Mouse (Mus musculus): ENCODE results near the gene Gm38431.

- TF ChIP-seq CTCF (IDR thresholded peaks at IDR 0.05), result no peak
- TF ChIP-seq POLR2A (IDR thresholded peaks at IDR 0.05; ENCODE audit: insufficient read depth, low read depth, low read length), result no peak
- no peak for TF ChIP-seq EP300 (IDR thresholded peaks at IDR 0.05; ENCODE audit: insufficient read depth, low read depth, low read length)
These were observed 57.2 kb downstream of the Gm38431 start for GRCm38 (mm10) chr9:21034481-21035085.
